Mouse (Mus musculus): ENCODE measurements around the gene Edem3. TPM values are rescaled to one million over a fixed set of nuclear protein-coding genes. Genes with fewer than 3 reads are reported as not detected.
A peak's percentile ranks its signal among the peaks of the same experiment; 100 is the strongest.

Edem3 gene
- polyA plus RNA-seq (2011; ENCODE audit: insufficient read depth, insufficient read length, low read depth, missing spikeins): 19.3 and 22.6 TPM in 2 replicates

GRCm38 (mm10) chr1:151754881-151755659 lies at the start of gene Edem3:
Gene Edem3, plus strand, starts transcription at chr1:151755371.
- H3K9me3 ChIP-seq (replicated peaks; ENCODE audit: control insufficient read depth, insufficient read depth, low read length, poor library complexity, severe bottlenecking): no peaks in the 10 kb centered on the region
- H3K27ac ChIP-seq (ENCODE audit: insufficient read depth, low read length): no peak within 1 kb of the TSS
- H3K4me1 ChIP-seq (ENCODE audit: control insufficient read depth, insufficient read depth, low read length): no peaks in the 10 kb centered on the region
- no peaks in the 10 kb centered on the region for H3K36me3 ChIP-seq (ENCODE audit: control insufficient read depth, insufficient read depth, low read length, poor library complexity, severe bottlenecking)
- TF ChIP-seq POLR2A (IDR thresholded peaks at IDR 0.05; ENCODE audit: insufficient read depth, low read length) (peak; percentile 15), EP300 (IDR thresholded peaks at IDR 0.05; ENCODE audit: insufficient read depth, low read depth, low read length) (no peak)
- H3K4me3 ChIP-seq (ENCODE audit: low read depth, low read length): peak within 1 kb of the TSS; percentile 82
- H3K27me3 ChIP-seq (ENCODE audit: control insufficient read depth, insufficient read depth, low read length, poor library complexity, severe bottlenecking): no peaks in the 10 kb centered on the region
- peak within 1 kb of the TSS; percentile 64 for H3K9ac ChIP-seq (ENCODE audit: low read depth, poor library complexity, severe bottlenecking)

GRCm38 (mm10) chr1:151705723-151706396 lies 49.3 kb upstream of the Edem3 start:
- no peak overlapping the region for H3K9ac ChIP-seq (ENCODE audit: low read depth, poor library complexity, severe bottlenecking)
- H3K27ac ChIP-seq (ENCODE audit: insufficient read depth, low read length): no peak overlapping the region
- peaks cover 13% of the 10 kb centered on the region for H3K36me3 ChIP-seq (ENCODE audit: control insufficient read depth, insufficient read depth, low read length, poor library complexity, severe bottlenecking)
- no peaks in the 10 kb centered on the region for H3K9me3 ChIP-seq (replicated peaks; ENCODE audit: control insufficient read depth, insufficient read depth, low read length, poor library complexity, severe bottlenecking)
- no peaks in the 10 kb centered on the region for H3K4me1 ChIP-seq (ENCODE audit: control insufficient read depth, insufficient read depth, low read length)
- no peak overlapping the region for H3K4me3 ChIP-seq (ENCODE audit: low read depth, low read length)
- H3K27me3 ChIP-seq (ENCODE audit: control insufficient read depth, insufficient read depth, low read length, poor library complexity, severe bottlenecking): no peaks in the 10 kb centered on the region
- TF ChIP-seq POLR2A (IDR thresholded peaks at IDR 0.05; ENCODE audit: insufficient read depth, low read length) (no peak), CTCF (IDR thresholded peaks at IDR 0.05; ENCODE audit: low read depth, low read length) (peak; percentile 59)

- Histone ChIP-seq H3K36me3 (ENCODE audit: control insufficient read depth, insufficient read depth, low read length, poor library complexity, severe bottlenecking) (peaks cover 13% of the 10 kb centered on the region), H3K27me3 (ENCODE audit: control insufficient read depth, insufficient read depth, low read length, poor library complexity, severe bottlenecking) (no peaks in the 10 kb centered on the region), H3K9ac (ENCODE audit: low read depth, poor library complexity, severe bottlenecking) (no peak overlapping the region), H3K4me3 (ENCODE audit: low read depth, low read length) (no peak overlapping the region), H3K27ac (ENCODE audit: insufficient read depth, low read length) (no peak overlapping the region), H3K9me3 (replicated peaks; ENCODE audit: control insufficient read depth, insufficient read depth, low read length, poor library complexity, severe bottlenecking) (no peaks in the 10 kb centered on the region), H3K4me1 (ENCODE audit: control insufficient read depth, insufficient read depth, low read length) (no peaks in the 10 kb centered on the region)
- TF ChIP-seq EP300 (IDR thresholded peaks at IDR 0.05; ENCODE audit: insufficient read depth, low read depth, low read length): no peak
- TF ChIP-seq POLR2A (IDR thresholded peaks at IDR 0.05; ENCODE audit: insufficient read depth, low read length): no peak
- no peak for TF ChIP-seq CTCF (IDR thresholded peaks at IDR 0.05; ENCODE audit: low read depth, low read length)
These were observed 48.8 kb upstream of the Edem3 start for GRCm38 (mm10) chr1:151706397-151706752.

GRCm38 (mm10) chr1:151708966-151709733 lies 46.0 kb upstream of the Edem3 start:
- TF ChIP-seq CTCF (IDR thresholded peaks at IDR 0.05; ENCODE audit: low read depth, low read length) (no peak), EP300 (IDR thresholded peaks at IDR 0.05; ENCODE audit: insufficient read depth, low read depth, low read length) (no peak), POLR2A (IDR thresholded peaks at IDR 0.05; ENCODE audit: insufficient read depth, low read length) (no peak)
- H3K9ac ChIP-seq (ENCODE audit: low read depth, poor library complexity, severe bottlenecking): no peak overlapping the region
- no peak overlapping the region for H3K4me3 ChIP-seq (ENCODE audit: low read depth, low read length)
- H3K27ac ChIP-seq (ENCODE audit: insufficient read depth, low read length): no peak overlapping the region
- peaks cover 10% of the 10 kb centered on the region for H3K36me3 ChIP-seq (ENCODE audit: control insufficient read depth, insufficient read depth, low read length, poor library complexity, severe bottlenecking)
- H3K27me3 ChIP-seq (ENCODE audit: control insufficient read depth, insufficient read depth, low read length, poor library complexity, severe bottlenecking): no peaks in the 10 kb centered on the region
- no peaks in the 10 kb centered on the region for H3K9me3 ChIP-seq (replicated peaks; ENCODE audit: control insufficient read depth, insufficient read depth, low read length, poor library complexity, severe bottlenecking)
- H3K4me1 ChIP-seq (ENCODE audit: control insufficient read depth, insufficient read depth, low read length): no peaks in the 10 kb centered on the region

- Histone ChIP-seq H3K36me3 (ENCODE audit: control insufficient read depth, insufficient read depth, low read length, poor library complexity, severe bottlenecking) (peaks cover 10% of the 10 kb centered on the region), H3K27ac (ENCODE audit: insufficient read depth, low read length) (no peak overlapping the region)
These were observed 45.5 kb upstream of the Edem3 start for GRCm38 (mm10) chr1:151709734-151710022.

More at GRCm38 (mm10) chr1:151709734-151710022, 45.5 kb upstream of the Edem3 start:
- Histone ChIP-seq H3K9ac (ENCODE audit: low read depth, poor library complexity, severe bottlenecking) (no peak overlapping the region), H3K9me3 (replicated peaks; ENCODE audit: control insufficient read depth, insufficient read depth, low read length, poor library complexity, severe bottlenecking) (no peaks in the 10 kb centered on the region), H3K27me3 (ENCODE audit: control insufficient read depth, insufficient read depth, low read length, poor library complexity, severe bottlenecking) (no peaks in the 10 kb centered on the region), H3K4me3 (ENCODE audit: low read depth, low read length) (no peak overlapping the region), H3K4me1 (ENCODE audit: control insufficient read depth, insufficient read depth, low read length) (no peaks in the 10 kb centered on the region)
- TF ChIP-seq POLR2A (IDR thresholded peaks at IDR 0.05; ENCODE audit: insufficient read depth, low read length): no peak
- no peak for TF ChIP-seq EP300 (IDR thresholded peaks at IDR 0.05; ENCODE audit: insufficient read depth, low read depth, low read length)
- TF ChIP-seq CTCF (IDR thresholded peaks at IDR 0.05; ENCODE audit: low read depth, low read length): no peak
